Mouse (Mus musculus): ENCODE data around the gene Ddc. TPM values are rescaled to one million over a fixed set of nuclear protein-coding genes. Genes with fewer than 3 reads are reported as not detected.
A peak's percentile ranks its signal among the peaks of the same experiment; 100 is the strongest.

Gene Ddc
- polyA plus RNA-seq, 1 experiment from 2014 or later, result 19.2 TPM

- peak overlapping the region; percentile 80; the same call in 1 of the 2 replicates for H3K27ac ChIP-seq (ENCODE audit: low read depth, low read length)
- H3K4me3 ChIP-seq (ENCODE audit: low read depth, low read length), result no peak overlapping the region
- no peaks in the 10 kb centered on the region for H3K36me3 ChIP-seq (ENCODE audit: control insufficient read depth, insufficient read depth)
- peak; percentile 35; the same call in 1 of the 2 replicates for ATAC-seq
- H3K9me3 ChIP-seq (ENCODE audit: control insufficient read depth), result no peaks in the 10 kb centered on the region
- H3K9ac ChIP-seq (ENCODE audit: low read depth, low read length), result no peak overlapping the region
- TF ChIP-seq CTCF (IDR thresholded peaks at IDR 0.05; ENCODE audit: low read depth), result no peak
- WGBS, result 20% methylated on average over 10 of the region's 11 CpGs
- peaks cover 12% of the 10 kb centered on the region for H3K4me1 ChIP-seq (replicated peaks; ENCODE audit: control insufficient read depth, insufficient read depth, low read length)
- no peak overlapping the region for H3K4me2 ChIP-seq (replicated peaks; ENCODE audit: low read depth)
- H3K27me3 ChIP-seq (replicated peaks; ENCODE audit: control insufficient read depth, insufficient read depth, low read length), result no peaks in the 10 kb centered on the region
Measured at GRCm38 (mm10) chr11:11878278-11878980, 19.5 kb downstream of the Ddc start.

- WGBS, result 55% methylated on average over 4 of the region's 4 CpGs
- Histone ChIP-seq H3K9ac (ENCODE audit: low read depth, low read length) (no peak overlapping the region), H3K36me3 (ENCODE audit: control insufficient read depth, insufficient read depth) (no peaks in the 10 kb centered on the region), H3K27ac (ENCODE audit: low read depth, low read length) (no peak overlapping the region; the same call in 1 of the 2 replicates), H3K27me3 (replicated peaks; ENCODE audit: control insufficient read depth, insufficient read depth, low read length) (no peaks in the 10 kb centered on the region), H3K4me1 (replicated peaks; ENCODE audit: control insufficient read depth, insufficient read depth, low read length) (peaks cover 12% of the 10 kb centered on the region), H3K9me3 (ENCODE audit: control insufficient read depth) (no peaks in the 10 kb centered on the region), H3K4me3 (ENCODE audit: low read depth, low read length) (no peak overlapping the region), H3K4me2 (replicated peaks; ENCODE audit: low read depth) (no peak overlapping the region)
- no peak for TF ChIP-seq CTCF (IDR thresholded peaks at IDR 0.05; ENCODE audit: low read depth)
- no peak for ATAC-seq
Measured at GRCm38 (mm10) chr11:11877891-11878277, 20.1 kb downstream of the Ddc start.

- ATAC-seq, result no peak
- TF ChIP-seq CTCF (IDR thresholded peaks at IDR 0.05; ENCODE audit: low read depth), result no peak
- Histone ChIP-seq H3K9me3 (ENCODE audit: control insufficient read depth) (no peaks in the 10 kb centered on the region), H3K27ac (ENCODE audit: low read depth, low read length) (no peak overlapping the region), H3K4me1 (replicated peaks; ENCODE audit: control insufficient read depth, insufficient read depth, low read length) (peaks cover 14% of the 10 kb centered on the region), H3K4me3 (ENCODE audit: low read depth, low read length) (no peak overlapping the region), H3K27me3 (replicated peaks; ENCODE audit: control insufficient read depth, insufficient read depth, low read length) (no peaks in the 10 kb centered on the region), H3K4me2 (replicated peaks; ENCODE audit: low read depth) (no peak overlapping the region), H3K36me3 (ENCODE audit: control insufficient read depth, insufficient read depth) (no peaks in the 10 kb centered on the region), H3K9ac (ENCODE audit: low read depth, low read length) (no peak overlapping the region)
- WGBS, result 83% methylated on average over 3 of the region's 3 CpGs
Measured at GRCm38 (mm10) chr11:11876366-11876765, 21.6 kb downstream of the Ddc start.

GRCm38 (mm10) chr11:11875230-11875629 is 22.7 kb downstream of the Ddc start:
- WGBS, result 88% methylated on average over 2 of the region's 2 CpGs
- no peaks in the 10 kb centered on the region for H3K27me3 ChIP-seq (replicated peaks; ENCODE audit: control insufficient read depth, insufficient read depth, low read length)
- no peaks in the 10 kb centered on the region for H3K36me3 ChIP-seq (ENCODE audit: control insufficient read depth, insufficient read depth)
- no peak for TF ChIP-seq CTCF (IDR thresholded peaks at IDR 0.05; ENCODE audit: low read depth)
- H3K9ac ChIP-seq (ENCODE audit: low read depth, low read length), result no peak overlapping the region
- ATAC-seq, result no peak
- H3K9me3 ChIP-seq (ENCODE audit: control insufficient read depth), result no peaks in the 10 kb centered on the region
- no peak overlapping the region for H3K4me2 ChIP-seq (replicated peaks; ENCODE audit: low read depth)
- H3K27ac ChIP-seq (ENCODE audit: low read depth, low read length), result no peak overlapping the region
- peaks cover 14% of the 10 kb centered on the region for H3K4me1 ChIP-seq (replicated peaks; ENCODE audit: control insufficient read depth, insufficient read depth, low read length)
- H3K4me3 ChIP-seq (ENCODE audit: low read depth, low read length), result no peak overlapping the region

- no peaks in the 10 kb centered on the region for H3K27me3 ChIP-seq (replicated peaks; ENCODE audit: control insufficient read depth, insufficient read depth, low read length)
- no peaks in the 10 kb centered on the region for H3K36me3 ChIP-seq (ENCODE audit: control insufficient read depth, insufficient read depth)
- TF ChIP-seq CTCF (IDR thresholded peaks at IDR 0.05; ENCODE audit: low read depth), result no peak
- H3K9ac ChIP-seq (ENCODE audit: low read depth, low read length), result no peak overlapping the region
- no peak for ATAC-seq
- 71% methylated on average over 20 of the region's 20 CpGs for WGBS
- no peaks in the 10 kb centered on the region for H3K9me3 ChIP-seq (ENCODE audit: control insufficient read depth)
- no peak overlapping the region; the same call in 1 of the 2 replicates for H3K27ac ChIP-seq (ENCODE audit: low read depth, low read length)
- peaks cover 2% of the 10 kb centered on the region; the same call in 1 of the 2 replicates for H3K4me1 ChIP-seq (replicated peaks; ENCODE audit: control insufficient read depth, insufficient read depth, low read length)
- no peak overlapping the region for H3K4me3 ChIP-seq (ENCODE audit: low read depth, low read length)
- H3K4me2 ChIP-seq (replicated peaks; ENCODE audit: low read depth), result no peak overlapping the region
Measured at GRCm38 (mm10) chr11:11873023-11873908, 24.7 kb downstream of the Ddc start.

- H3K27me3 ChIP-seq (replicated peaks; ENCODE audit: control insufficient read depth, insufficient read depth, low read length), result no peaks in the 10 kb centered on the region
- H3K36me3 ChIP-seq (ENCODE audit: control insufficient read depth, insufficient read depth), result no peaks in the 10 kb centered on the region
- TF ChIP-seq CTCF (IDR thresholded peaks at IDR 0.05; ENCODE audit: low read depth), result no peak
- no peak overlapping the region for H3K4me3 ChIP-seq (ENCODE audit: low read depth, low read length)
- H3K4me2 ChIP-seq (replicated peaks; ENCODE audit: low read depth), result no peak overlapping the region
- no peak overlapping the region for H3K9ac ChIP-seq (ENCODE audit: low read depth, low read length)
- H3K27ac ChIP-seq (ENCODE audit: low read depth, low read length), result no peak overlapping the region
- 68% methylated on average over 3 of the region's 3 CpGs for WGBS
- H3K4me1 ChIP-seq (replicated peaks; ENCODE audit: control insufficient read depth, insufficient read depth, low read length), result peaks cover 2% of the 10 kb centered on the region; the same call in 1 of the 2 replicates
- no peaks in the 10 kb centered on the region for H3K9me3 ChIP-seq (ENCODE audit: control insufficient read depth)
- no peak for ATAC-seq
Measured at GRCm38 (mm10) chr11:11872140-11872795, 25.7 kb downstream of the Ddc start.
